Mouse (Mus musculus) embryonic facial prominence, embryonic 13.5 days (tissue): Measurements from ENCODE around the gene Ptpa. TPM values are rescaled to one million over a fixed set of nuclear protein-coding genes. Genes with fewer than 3 reads are reported as not detected.
A peak's percentile ranks its signal among the peaks of the same experiment; 100 is the strongest.

ENCODE experiments used
- ATAC-seq: fragments of 200-750 bp; cut with Nextera tagmentation; 2 replicates; pipeline ENCODE4 v1.8.0; 2017; ENCODE audit warnings: low read depth; ENCODE audit not compliant: insufficient number of reproducible peaks, insufficient read depth, low FRiP score, low TSS enrichment
- H3K27ac ChIP-seq: fragments of 300-500 bp; sonication (generic); 2 replicates; pipeline ENCODE4 v1.5.1; 2015; ENCODE audit warnings: moderate library complexity, mild to moderate bottlenecking, inconsistent platforms
- H3K27me3 ChIP-seq: fragments of 300-500 bp; sonication (generic); 2 replicates; pipeline ENCODE4 v1.6.1; 2015; ENCODE audit warnings: mild to moderate bottlenecking, inconsistent platforms
- H3K36me3 ChIP-seq: fragments of 300-500 bp; sonication (generic); 2 replicates; pipeline ENCODE4 v1.6.1; 2015; ENCODE audit warnings: mild to moderate bottlenecking, inconsistent platforms
- H3K4me1 ChIP-seq: fragments of 300-500 bp; sonication (generic); 2 replicates; pipeline ENCODE4 v1.6.1; 2015; ENCODE audit warnings: inconsistent platforms
- H3K4me2 ChIP-seq: fragments of 300-500 bp; sonication (generic); 2 replicates; pipeline ENCODE4 v1.6.1; 2015; ENCODE audit warnings: moderate library complexity, mild to moderate bottlenecking, inconsistent platforms
- H3K4me3 ChIP-seq: fragments of 300-500 bp; sonication (generic); 2 replicates; pipeline ENCODE4 v1.5.1; 2015; ENCODE audit warnings: mild to moderate bottlenecking, inconsistent platforms
- H3K9ac ChIP-seq: fragments of 300-500 bp; sonication (generic); 2 replicates; pipeline ENCODE4 v1.6.1; 2015; ENCODE audit warnings: mild to moderate bottlenecking, inconsistent platforms
- H3K9me3 ChIP-seq: fragments of 300-500 bp; sonication (generic); 2 replicates; pipeline ENCODE4 v1.6.1; 2016; ENCODE audit warnings: inconsistent platforms
- WGBS: fragments of 180-500 bp; shearing (Covaris S2); methylation state at CpG from one replicate; pipeline ENCODE4 v1.1.7; 2015; ENCODE audit warnings: mixed read lengths; 5-methylcytosine and 5-hydroxymethylcytosine counted together
- polyA plus RNA-seq: library from polyadenylated mRNA; unstranded; fragments of >200 nt; fragmentation: Nextera tagmentation; extraction: Ambion mirVana; gene quantifications from 2 replicates; pipeline ENCODE4 v1.2.1, GENCODE M21; 2015

The Ptpa gene
- polyA plus RNA-seq, 1 experiment from 2014 or later, result 163 TPM

DNA sequence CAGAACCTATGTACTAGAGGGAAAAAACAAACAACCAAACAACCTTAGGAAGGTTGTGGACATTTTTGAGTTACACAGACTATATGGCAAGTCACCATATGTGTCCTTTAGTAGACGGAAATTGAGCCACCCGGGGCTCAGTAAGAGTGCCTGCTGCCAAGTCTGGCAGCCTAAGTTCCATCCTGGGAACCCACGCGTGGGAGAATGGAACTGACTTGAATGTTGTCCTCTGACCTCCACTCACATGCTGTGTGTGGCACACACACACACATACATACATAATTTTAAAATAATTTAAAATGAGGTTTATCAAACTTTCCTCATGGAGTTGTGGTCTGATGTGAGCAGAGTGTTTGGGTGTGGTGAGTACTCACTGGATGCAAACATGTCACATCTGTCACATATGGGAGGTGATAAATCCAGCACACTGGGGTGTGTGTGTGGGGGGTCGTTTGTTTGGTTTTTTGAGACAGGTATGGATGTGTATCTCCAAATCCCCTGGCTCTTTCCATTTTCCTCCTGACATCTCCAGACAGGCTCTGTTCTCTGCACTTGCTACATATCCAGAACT is 1.8 kb downstream of the Ptpa start:
- Histone ChIP-seq H3K9ac (0 out of 2 replicates have a peak overlapping the region, but pooled peaks have one; percentile 67), H3K27me3 (no peaks in the 10 kb centered on the region), H3K27ac (peak overlapping the region; percentile 88; the same call in 1 of the 2 replicates), H3K9me3 (no peaks in the 10 kb centered on the region), H3K4me1 (peaks cover 48% of the 10 kb centered on the region), H3K4me3 (peak overlapping the region; percentile 90; the same call in 1 of the 2 replicates), H3K36me3 (no peaks in the 10 kb centered on the region), H3K4me2 (peak overlapping the region; percentile 68)
- ATAC-seq, result no peak
- 78% methylated on average over 5 of the region's 5 CpGs for WGBS

DNA sequence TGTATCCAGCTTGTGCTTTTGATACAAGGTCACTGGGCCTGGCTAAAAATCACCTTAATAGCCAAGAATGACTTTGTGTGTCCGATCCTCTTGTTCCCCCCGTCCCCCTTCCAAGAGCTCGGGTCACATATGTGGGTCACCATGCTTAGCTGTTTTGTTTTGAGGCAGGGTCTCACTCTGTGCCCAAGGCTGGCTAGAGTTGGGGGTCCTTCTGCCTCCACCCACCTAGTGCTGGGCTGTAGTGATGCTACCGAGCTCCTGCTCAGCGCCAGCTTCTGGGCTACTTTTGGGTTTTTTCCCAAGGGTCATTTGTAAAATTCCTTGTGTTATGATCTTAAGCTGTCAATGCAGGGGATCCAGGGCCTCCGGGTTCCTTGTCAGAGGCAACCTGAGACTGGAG is 2.4 kb downstream of the Ptpa start:
- 62% methylated on average over 6 of the region's 6 CpGs for WGBS
- Histone ChIP-seq H3K36me3 (no peaks in the 10 kb centered on the region), H3K4me2 (peak overlapping the region; percentile 68), H3K4me1 (peaks cover 48% of the 10 kb centered on the region), H3K4me3 (peak overlapping the region; percentile 90; the same call in 1 of the 2 replicates), H3K9ac (peak overlapping the region; percentile 67), H3K27ac (peak overlapping the region; percentile 88), H3K27me3 (no peaks in the 10 kb centered on the region), H3K9me3 (no peaks in the 10 kb centered on the region)
- ATAC-seq, result no peak

DNA sequence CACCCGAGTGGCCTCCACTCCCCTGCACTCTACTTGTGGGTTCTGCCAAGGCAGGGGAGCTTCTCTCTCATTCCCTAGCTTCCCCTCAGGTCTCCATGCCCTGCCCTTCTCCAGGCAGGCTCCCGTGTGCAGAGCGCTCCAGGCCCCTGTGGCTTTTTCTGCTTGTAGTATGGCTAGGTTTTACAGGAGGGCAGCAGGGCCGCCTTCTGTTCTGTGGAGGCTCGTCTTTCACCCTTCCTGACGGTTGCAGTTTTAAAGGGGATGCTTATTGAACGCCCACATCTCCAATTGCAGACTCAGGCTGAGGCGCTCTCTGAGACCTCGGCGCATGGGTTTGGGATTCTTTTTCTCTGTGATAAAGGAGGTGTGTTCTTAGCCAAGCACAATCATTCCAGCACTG is 3.3 kb downstream of the Ptpa start:
- peak overlapping the region; percentile 68 for H3K4me2 ChIP-seq
- H3K9ac ChIP-seq, result peak overlapping the region; percentile 67
- peaks cover 41% of the 10 kb centered on the region for H3K4me1 ChIP-seq
- ATAC-seq, result no peak
- no peaks in the 10 kb centered on the region for H3K9me3 ChIP-seq
- H3K27ac ChIP-seq, result peak overlapping the region; percentile 88
- no peaks in the 10 kb centered on the region for H3K36me3 ChIP-seq
- H3K4me3 ChIP-seq, result peak overlapping the region; percentile 14; the same call in 1 of the 2 replicates
- WGBS, result 9% methylated on average over 10 of the region's 10 CpGs
- H3K27me3 ChIP-seq, result no peaks in the 10 kb centered on the region

DNA sequence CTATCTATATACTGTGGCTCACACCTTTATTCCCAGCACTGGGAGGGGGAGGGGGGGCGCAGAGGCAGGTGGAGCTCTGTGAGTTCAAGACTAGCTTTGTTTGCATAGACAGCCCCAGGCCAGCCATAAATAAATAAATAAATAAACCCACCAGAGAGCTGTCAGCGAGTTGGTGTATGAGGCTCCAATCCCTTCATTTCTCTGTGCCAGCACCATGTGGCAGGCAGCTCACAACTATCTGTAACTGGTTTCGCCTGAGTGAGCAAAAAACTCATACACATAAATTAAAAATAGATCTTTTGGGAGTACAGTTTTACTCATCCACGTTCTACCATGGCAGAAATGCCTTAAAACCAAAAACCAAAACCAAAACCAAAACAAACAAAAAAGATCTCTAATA is 5.6 kb downstream of the Ptpa start:
- H3K27me3 ChIP-seq, result no peaks in the 10 kb centered on the region
- no peak overlapping the region for H3K9ac ChIP-seq
- H3K36me3 ChIP-seq, result peaks cover 4% of the 10 kb centered on the region
- H3K4me2 ChIP-seq, result no peak overlapping the region
- 66% methylated on average over 4 of the region's 4 CpGs for WGBS
- H3K27ac ChIP-seq, result no peak overlapping the region
- H3K4me3 ChIP-seq, result no peak overlapping the region
- peaks cover 32% of the 10 kb centered on the region for H3K4me1 ChIP-seq
- H3K9me3 ChIP-seq, result no peaks in the 10 kb centered on the region
- no peak for ATAC-seq

DNA sequence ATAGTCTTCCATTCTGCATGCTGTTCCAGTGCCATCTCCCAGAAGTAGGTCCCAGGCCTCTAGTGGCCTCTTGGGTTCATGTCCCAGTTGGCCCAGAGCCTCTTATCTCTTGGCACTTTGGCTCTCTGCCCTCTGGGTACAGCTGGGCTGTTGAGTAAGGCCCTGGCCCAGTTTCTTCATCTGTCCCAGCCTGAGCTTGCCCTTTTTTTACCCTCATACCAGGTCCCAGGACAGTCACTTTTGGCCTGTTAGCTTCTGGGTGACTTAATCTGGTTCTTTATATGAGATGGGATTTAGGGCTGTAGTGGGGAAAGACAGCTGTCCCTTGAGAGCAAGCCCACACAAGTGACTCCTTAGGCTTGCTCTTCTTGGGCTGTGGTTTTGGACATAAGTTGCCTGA is 13.3 kb downstream of the Ptpa start:
- no peak for ATAC-seq
- Histone ChIP-seq H3K9ac (no peak overlapping the region), H3K4me1 (no peaks in the 10 kb centered on the region), H3K4me2 (no peak overlapping the region), H3K9me3 (no peaks in the 10 kb centered on the region), H3K27ac (no peak overlapping the region), H3K36me3 (peaks cover 81% of the 10 kb centered on the region), H3K27me3 (no peaks in the 10 kb centered on the region), H3K4me3 (no peak overlapping the region)

DNA sequence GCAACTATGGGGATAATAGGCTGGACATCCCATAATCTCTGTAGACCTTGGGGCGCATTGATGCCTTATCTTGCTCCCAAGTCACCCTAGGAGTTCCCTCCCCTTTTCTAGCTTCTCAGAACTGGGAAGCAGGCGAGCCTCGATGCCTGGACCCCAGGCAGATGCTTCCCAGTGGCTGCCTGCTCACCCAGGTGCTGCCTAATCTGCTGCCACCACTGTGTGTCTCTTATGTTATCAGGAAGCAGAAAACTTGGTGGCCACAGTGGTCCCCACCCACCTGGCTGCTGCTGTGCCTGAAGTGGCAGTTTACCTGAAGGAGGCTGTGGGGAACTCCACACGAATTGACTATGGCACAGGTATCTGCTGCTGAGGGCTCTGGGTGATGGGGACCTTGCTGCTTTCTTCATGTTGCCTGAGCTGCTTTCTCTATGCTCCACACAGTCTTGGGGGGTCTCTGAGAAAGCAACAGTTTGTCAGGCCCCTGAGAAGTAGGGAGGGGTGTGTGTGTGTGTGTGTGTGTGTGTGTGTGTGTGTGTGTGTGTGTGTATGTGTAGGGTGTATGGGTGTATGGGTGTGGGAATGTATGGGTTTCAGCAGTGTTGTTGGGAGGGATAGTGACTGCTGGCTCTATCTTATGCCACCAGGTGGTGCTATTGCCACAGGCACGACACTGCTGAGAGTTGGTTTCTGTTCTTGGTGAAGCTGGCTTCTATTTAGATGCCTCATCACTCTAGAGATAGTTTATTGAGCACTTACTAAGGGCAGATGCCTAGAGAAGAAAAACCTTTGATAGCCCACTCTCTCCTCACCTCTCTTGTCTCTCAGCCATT is 19.7 kb downstream of the Ptpa start:
- 55% methylated on average over 5 of the region's 5 CpGs for WGBS
- H3K9me3 ChIP-seq, result no peaks in the 10 kb centered on the region
- 0 out of 2 replicates have a peak overlapping the region, but pooled peaks have one; percentile 22 for H3K27ac ChIP-seq
- H3K27me3 ChIP-seq, result no peaks in the 10 kb centered on the region
- ATAC-seq, result no peak; the same call in 1 of the 2 replicates
- H3K36me3 ChIP-seq, result peaks cover 83% of the 10 kb centered on the region
- H3K4me3 ChIP-seq, result no peak overlapping the region
- peaks cover 13% of the 10 kb centered on the region for H3K4me1 ChIP-seq
- no peak overlapping the region for H3K9ac ChIP-seq
- H3K4me2 ChIP-seq, result no peak overlapping the region

DNA sequence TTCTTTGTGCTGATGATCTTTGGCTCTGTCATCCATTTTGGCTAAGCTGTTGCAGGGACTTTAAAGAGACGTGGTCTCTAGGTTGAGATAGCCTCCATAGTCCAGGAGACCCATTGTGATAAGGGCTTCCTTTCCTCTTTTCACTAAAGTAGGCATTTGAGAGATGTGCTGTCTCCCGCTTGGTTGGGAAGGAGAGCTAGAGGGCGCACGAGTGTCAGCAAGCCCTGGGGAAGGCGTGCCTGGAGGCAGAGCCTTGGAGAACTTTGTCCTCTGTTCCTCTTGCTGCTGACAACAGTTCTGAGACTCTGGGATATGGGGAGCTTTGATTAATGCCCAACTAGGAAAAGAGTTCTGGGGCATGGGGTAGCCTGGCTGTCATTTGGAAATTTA is 20.3 kb downstream of the Ptpa start:
- Histone ChIP-seq H3K9ac (no peak overlapping the region), H3K27me3 (no peaks in the 10 kb centered on the region), H3K4me3 (no peak overlapping the region), H3K4me2 (no peak overlapping the region), H3K27ac (no peak overlapping the region), H3K9me3 (no peaks in the 10 kb centered on the region), H3K36me3 (peaks cover 77% of the 10 kb centered on the region), H3K4me1 (peaks cover 19% of the 10 kb centered on the region)
- WGBS, result 82% methylated on average over 5 of the region's 5 CpGs
- ATAC-seq, result no peak

DNA sequence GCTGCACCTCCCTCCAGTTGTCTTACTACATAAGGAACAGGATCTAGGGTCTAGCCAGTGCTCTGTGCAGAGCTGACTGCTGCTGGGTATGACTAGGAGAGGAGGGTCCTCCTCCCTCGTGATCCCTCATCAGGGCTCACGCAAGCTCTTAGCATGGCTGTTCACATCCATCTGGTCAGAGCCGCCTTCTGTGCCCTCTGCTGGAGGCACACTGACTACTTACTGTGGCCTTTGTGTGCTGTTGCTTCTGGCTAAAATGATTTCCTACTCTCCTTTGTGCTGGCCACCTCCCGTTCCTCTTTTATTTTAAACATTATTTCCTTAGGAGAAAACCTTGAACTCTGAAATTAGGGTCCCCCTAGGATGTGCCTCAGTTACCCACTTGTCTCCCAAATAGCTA is 21.0 kb downstream of the Ptpa start:
- peaks cover 70% of the 10 kb centered on the region for H3K36me3 ChIP-seq
- 70% methylated on average over 4 of the region's 4 CpGs for WGBS

DNA sequence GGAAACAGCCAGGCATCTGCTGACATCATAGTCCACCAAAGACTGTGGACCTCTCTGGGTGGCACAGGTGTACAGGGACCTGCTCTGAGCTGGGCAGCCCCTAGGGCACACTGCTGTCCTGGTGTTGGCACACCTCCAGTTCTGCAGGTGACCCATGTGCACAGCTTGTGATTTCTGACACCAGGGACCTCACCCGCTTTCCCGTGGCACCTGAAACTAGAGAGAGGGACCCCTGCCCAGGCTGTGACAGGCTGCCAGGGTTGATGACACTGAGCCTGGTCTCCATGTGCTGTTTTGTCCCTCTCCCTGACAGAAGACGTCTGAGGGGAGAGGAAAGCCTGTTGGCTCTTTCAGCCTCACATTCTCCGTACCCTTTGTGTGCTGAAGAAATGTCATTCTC is 22.0 kb downstream of the Ptpa start:
- no peak overlapping the region for H3K4me3 ChIP-seq
- ATAC-seq, result no peak
- peaks cover 62% of the 10 kb centered on the region for H3K36me3 ChIP-seq
- WGBS, result 83% methylated on average over 4 of the region's 4 CpGs
- no peaks in the 10 kb centered on the region for H3K27me3 ChIP-seq
- H3K4me1 ChIP-seq, result peaks cover 35% of the 10 kb centered on the region
- no peak overlapping the region for H3K4me2 ChIP-seq
- no peak overlapping the region for H3K9ac ChIP-seq
- no peaks in the 10 kb centered on the region for H3K9me3 ChIP-seq
- no peak overlapping the region for H3K27ac ChIP-seq

More for the DNA sequence above, 21.0 kb downstream of the Ptpa start:
- peaks cover 26% of the 10 kb centered on the region for H3K4me1 ChIP-seq
- no peaks in the 10 kb centered on the region for H3K27me3 ChIP-seq
- H3K9me3 ChIP-seq, result no peaks in the 10 kb centered on the region
- H3K27ac ChIP-seq, result no peak overlapping the region
- H3K4me3 ChIP-seq, result no peak overlapping the region
- no peak overlapping the region for H3K4me2 ChIP-seq
- no peak for ATAC-seq
- no peak overlapping the region for H3K9ac ChIP-seq

DNA sequence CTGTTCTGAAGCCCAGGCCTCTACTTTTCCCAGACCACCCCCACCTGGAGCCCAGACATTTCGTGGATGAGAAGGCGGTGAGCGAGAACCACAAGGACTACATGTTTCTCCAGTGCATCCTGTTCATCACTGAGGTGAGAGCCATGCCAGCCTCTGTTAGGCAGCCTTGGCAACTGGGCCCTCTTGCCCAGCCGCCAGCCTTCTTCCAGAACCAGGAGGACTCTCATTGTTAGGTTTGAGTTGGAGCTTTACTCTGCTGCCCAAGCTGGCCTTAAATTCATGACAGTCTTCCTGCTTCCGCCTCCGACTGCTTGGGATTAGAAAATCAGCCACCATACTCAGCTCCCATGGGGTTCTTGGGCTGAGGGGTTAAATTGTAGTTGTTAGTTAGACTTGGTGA is 23.8 kb downstream of the Ptpa start:
- H3K4me3 ChIP-seq, result no peak overlapping the region
- H3K27me3 ChIP-seq, result no peaks in the 10 kb centered on the region
- H3K9ac ChIP-seq, result peak overlapping the region; percentile 59
- H3K36me3 ChIP-seq, result peaks cover 64% of the 10 kb centered on the region
- ATAC-seq, result no peak
- 84% methylated on average over 6 of the region's 6 CpGs for WGBS
- no peak overlapping the region for H3K4me2 ChIP-seq
- no peaks in the 10 kb centered on the region for H3K9me3 ChIP-seq
- H3K4me1 ChIP-seq, result peaks cover 53% of the 10 kb centered on the region
- peak overlapping the region; percentile 100 for H3K27ac ChIP-seq

DNA sequence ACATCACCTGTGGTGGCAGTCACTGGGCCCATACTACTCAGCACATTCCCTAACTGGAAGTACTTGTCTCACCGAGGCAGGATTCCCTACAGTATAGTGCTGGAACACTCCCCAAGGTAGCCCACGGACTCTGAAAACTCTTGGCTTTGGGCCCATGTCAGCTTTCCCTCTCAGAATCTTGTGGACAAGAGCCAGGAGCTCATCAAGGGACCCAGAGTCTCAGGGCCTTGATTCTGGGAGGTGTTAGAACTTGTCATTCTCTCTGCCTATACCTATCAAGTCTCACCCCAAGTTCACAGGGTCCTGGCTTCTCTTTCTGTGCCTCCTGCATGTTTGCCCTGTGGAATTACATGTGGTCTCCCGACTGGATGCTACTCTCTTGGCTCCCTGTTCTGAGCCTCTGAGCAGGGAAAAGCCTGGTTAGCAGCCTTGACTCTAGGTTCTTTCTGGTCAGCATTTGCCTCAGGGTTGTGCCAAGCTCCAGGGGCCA is 24.4 kb downstream of the Ptpa start:
- peak overlapping the region; percentile 100 for H3K27ac ChIP-seq
- ATAC-seq, result no peak
- 30% methylated on average over 3 of the region's 3 CpGs for WGBS
- H3K9me3 ChIP-seq, result no peaks in the 10 kb centered on the region
- peaks cover 59% of the 10 kb centered on the region for H3K4me1 ChIP-seq
- H3K27me3 ChIP-seq, result no peaks in the 10 kb centered on the region
- H3K4me2 ChIP-seq, result peak overlapping the region; percentile 61
- no peak overlapping the region for H3K4me3 ChIP-seq
- peak overlapping the region; percentile 59 for H3K9ac ChIP-seq
- peaks cover 65% of the 10 kb centered on the region for H3K36me3 ChIP-seq
